In genomic region chr6:134550396-134550795, GRCm38 (mm10) we compare ENCODE assay signal across 17 mouse cellular contexts.
"Had no signal": no experiment of that assay in that cellular context is flagged by ENCODE, and none has a peak within 500 bp of the region (broad histone marks: within the 10 kb centered on the region; RNA-seq: fewer than 3 reads in every experiment).

No protein-coding gene starts in this region.

- DNase-seq: kidney, adult 18-20 months; kidney, adult 9 months; kidney, postnatal 14 days; kidney, postnatal 4 days; left cerebral cortex, postnatal 4 days; liver, embryonic 13.5 days; midbrain, embryonic 14.5 days; right cerebral cortex, adult 18-20 months; right cerebral cortex, postnatal 14 days; right cerebral cortex, postnatal 4 days; thymus, postnatal 25 days had no signal

- H3K4me2 ChIP-seq: intestine, embryonic 15.5 days; limb, embryonic 12.5 days; limb, embryonic 15.5 days; liver, embryonic 13.5 days; lung, embryonic 15.5 days; midbrain, embryonic 11.5 days had no signal

- H3K27ac ChIP-seq: intestine, embryonic 15.5 days; limb, embryonic 12.5 days; limb, embryonic 15.5 days; liver, embryonic 13.5 days; lung, embryonic 15.5 days; stomach, postnatal 0 days had no signal

- H3K27me3 ChIP-seq: intestine, embryonic 15.5 days; limb, embryonic 12.5 days; limb, embryonic 15.5 days; liver, embryonic 13.5 days; lung, embryonic 15.5 days had no signal

- H3K9me3 ChIP-seq: intestine, embryonic 15.5 days; limb, embryonic 12.5 days; limb, embryonic 15.5 days; liver, embryonic 13.5 days; lung, embryonic 15.5 days had no signal

- H3K4me3 ChIP-seq: intestine, embryonic 15.5 days; limb, embryonic 12.5 days; limb, embryonic 15.5 days; liver, embryonic 13.5 days; lung, embryonic 15.5 days had no signal

- ATAC-seq: intestine, embryonic 15.5 days had no signal

- H3K36me3 ChIP-seq: intestine, embryonic 15.5 days; limb, embryonic 15.5 days; liver, embryonic 13.5 days; lung, embryonic 15.5 days had no signal

- H3K9ac ChIP-seq: intestine, embryonic 15.5 days; limb, embryonic 12.5 days; limb, embryonic 15.5 days; liver, embryonic 13.5 days; lung, embryonic 15.5 days had no signal
